Mouse (Mus musculus) liver, postnatal 0 days (tissue): ENCODE results near the gene Olfr548-ps1.

Experiments used
- CTCF ChIP-seq: sonication (generic); IDR thresholded peaks from 2 replicates; pipeline ENCODE4 v1.5.1; 2016; ENCODE audit warnings: antibody characterized with exemption, low read depth
- EP300 ChIP-seq: IDR thresholded peaks from 2 replicates; pipeline ENCODE4 v1.6.1; 2016; ENCODE audit warnings: antibody characterized with exemption, low read depth, mild to moderate bottlenecking

DNA sequence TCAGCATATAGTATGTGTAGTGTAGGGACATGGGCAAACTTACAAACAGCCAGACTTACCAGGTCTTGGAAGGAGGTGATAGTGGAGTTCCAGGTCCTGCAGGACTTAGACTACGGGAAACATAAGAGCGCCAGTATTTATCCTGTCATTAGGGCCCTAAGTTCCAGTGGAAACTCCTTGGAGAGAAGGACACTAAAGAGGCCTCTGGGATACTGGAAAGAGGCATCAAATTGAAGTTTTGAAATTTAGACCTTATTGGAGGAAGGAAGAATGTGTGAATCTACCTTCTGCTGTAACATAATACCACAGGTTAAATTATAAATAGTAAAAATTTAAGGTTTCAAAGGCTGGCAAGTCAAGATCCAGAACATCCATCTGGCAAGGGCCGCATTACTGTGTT lies 51.1 kb downstream of the Olfr548-ps1 start, which contains the start of gene Olfr551:
- no peak for TF ChIP-seq CTCF
- TF ChIP-seq EP300: no peak
